Mouse (Mus musculus) hindbrain, embryonic 14.5 days (tissue): Measurements from ENCODE around the gene Ube2f. TPM values are rescaled to one million over a fixed set of nuclear protein-coding genes. Genes with fewer than 3 reads are reported as not detected.

Source experiments
- ATAC-seq: fragments of 200-750 bp; cut with Nextera tagmentation; 2 replicates; pipeline ENCODE4 v1.8.0; 2017; ENCODE audit warnings: moderate number of reproducible peaks, mild to moderate bottlenecking, moderate TSS enrichment, moderate library complexity; ENCODE audit not compliant: low FRiP score
- DNase-seq: peaks from one replicate; pipeline ENCODE4 v3.0.0-alpha.2; 2015; ENCODE audit warnings: low spot score
- H3K27ac ChIP-seq: fragments of 300-500 bp; sonication (generic); 2 replicates; pipeline ENCODE4 v1.5.1; 2014; ENCODE audit warnings: mild to moderate bottlenecking, moderate library complexity
- H3K27me3 ChIP-seq: fragments of 300-500 bp; sonication (generic); 2 replicates; pipeline ENCODE4 v1.6.1; 2014; ENCODE audit warnings: mild to moderate bottlenecking, low read length, mixed read lengths; ENCODE audit not compliant: control insufficient read depth, insufficient read depth
- H3K36me3 ChIP-seq: fragments of 300-500 bp; sonication (generic); replicated peaks from 2 replicates; pipeline ENCODE4 v1.6.1; 2014; ENCODE audit not compliant: control insufficient read depth, insufficient read depth
- H3K4me1 ChIP-seq: fragments of 300-500 bp; sonication (generic); replicated peaks from 2 replicates; pipeline ENCODE4 v1.6.1; 2014; ENCODE audit warnings: antibody characterized with exemption, low read length, mixed read lengths; ENCODE audit not compliant: control insufficient read depth, insufficient read depth
- H3K4me2 ChIP-seq: fragments of 300-500 bp; sonication (generic); replicated peaks from 2 replicates; pipeline ENCODE4 v1.6.1; 2014; ENCODE audit warnings: mild to moderate bottlenecking, moderate library complexity
- H3K4me3 ChIP-seq: fragments of 300-500 bp; sonication (generic); replicated peaks from 2 replicates; pipeline ENCODE4 v1.5.1; 2014; ENCODE audit warnings: mild to moderate bottlenecking, low read length
- H3K9ac ChIP-seq: fragments of 300-500 bp; sonication (generic); 2 replicates; pipeline ENCODE4 v1.6.1; 2014
- H3K9me3 ChIP-seq: fragments of 300-500 bp; sonication (generic); 2 replicates; pipeline ENCODE4 v1.6.1; 2016; ENCODE audit warnings: low read length; ENCODE audit not compliant: control insufficient read depth
- WGBS: fragments of 180-500 bp; shearing (Covaris S2); extraction: QIAGEN DNeasy Blood & Tissue Kit; methylation state at CpG from one replicate; pipeline ENCODE4 v1.1.7; 2014; 5-methylcytosine and 5-hydroxymethylcytosine counted together
- polyA plus RNA-seq: library from polyadenylated mRNA; unstranded; fragments of >200 nt; fragmentation: Nextera tagmentation; extraction: Ambion mirVana; gene quantifications from 2 replicates; pipeline ENCODE4 v1.2.1, GENCODE M21; 2014

Ube2f gene
- polyA plus RNA-seq, 1 experiment from 2014 or later, result 63.8 TPM

DNA sequence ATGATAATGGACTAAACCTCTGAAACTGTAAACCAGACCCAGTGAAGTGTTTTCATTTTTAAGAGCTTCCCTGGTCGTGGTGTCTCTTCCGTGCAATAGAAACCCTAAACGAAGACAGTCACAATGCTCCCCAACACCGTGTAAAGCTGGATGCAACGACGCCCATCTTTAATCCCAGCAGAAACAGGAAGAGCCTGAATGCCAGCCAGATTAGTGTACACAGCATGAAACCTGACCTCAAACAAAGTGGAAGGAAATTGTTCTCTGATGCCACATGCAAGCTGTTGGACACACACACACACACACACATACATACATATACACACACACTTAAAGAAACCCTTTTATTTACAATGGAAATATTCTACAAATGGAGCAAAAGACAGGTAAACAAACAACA, 19.0 kb upstream of the Ube2f start:
- Histone ChIP-seq H3K4me3 (no peak overlapping the region), H3K36me3 (no peaks in the 10 kb centered on the region), H3K27me3 (no peaks in the 10 kb centered on the region), H3K27ac (no peak overlapping the region), H3K4me2 (no peak overlapping the region), H3K9ac (no peak overlapping the region), H3K9me3 (no peaks in the 10 kb centered on the region), H3K4me1 (no peaks in the 10 kb centered on the region)
- WGBS, result 78% methylated on average over 6 of the region's 6 CpGs
- DNase-seq (no peak), ATAC-seq (no peak)

GRCm38 (mm10) chr1:91231896-91232295, 18.2 kb upstream of the Ube2f start:
- DNase-seq (no peak), ATAC-seq (no peak)
- no peak overlapping the region for H3K4me2 ChIP-seq
- H3K9me3 ChIP-seq, result no peaks in the 10 kb centered on the region
- WGBS, result 59% methylated on average over 5 of the region's 5 CpGs
- H3K27me3 ChIP-seq, result no peaks in the 10 kb centered on the region
- H3K4me1 ChIP-seq, result no peaks in the 10 kb centered on the region
- no peak overlapping the region for H3K9ac ChIP-seq
- H3K27ac ChIP-seq, result no peak overlapping the region
- H3K4me3 ChIP-seq, result no peak overlapping the region
- H3K36me3 ChIP-seq, result no peaks in the 10 kb centered on the region

- H3K4me1 ChIP-seq, result no peaks in the 10 kb centered on the region
- no peak for ATAC-seq
- no peak overlapping the region for H3K4me2 ChIP-seq
- 79% methylated on average over 5 of the region's 5 CpGs for WGBS
- no peaks in the 10 kb centered on the region for H3K9me3 ChIP-seq
- H3K27ac ChIP-seq, result no peak overlapping the region
- no peak for DNase-seq
- no peaks in the 10 kb centered on the region for H3K36me3 ChIP-seq
- H3K9ac ChIP-seq, result no peak overlapping the region
- H3K27me3 ChIP-seq, result no peaks in the 10 kb centered on the region
- H3K4me3 ChIP-seq, result no peak overlapping the region
Measured at GRCm38 (mm10) chr1:91235395-91235794, 14.7 kb upstream of the Ube2f start.

GRCm38 (mm10) chr1:91237676-91238075, 12.4 kb upstream of the Ube2f start:
- Histone ChIP-seq H3K4me1 (no peaks in the 10 kb centered on the region), H3K27me3 (no peaks in the 10 kb centered on the region), H3K9me3 (no peaks in the 10 kb centered on the region), H3K9ac (no peak overlapping the region), H3K27ac (no peak overlapping the region), H3K4me2 (no peak overlapping the region), H3K36me3 (no peaks in the 10 kb centered on the region), H3K4me3 (no peak overlapping the region)
- ATAC-seq, result no peak
- no peak for DNase-seq
- WGBS, result 87% methylated on average over 6 of the region's 6 CpGs

DNA sequence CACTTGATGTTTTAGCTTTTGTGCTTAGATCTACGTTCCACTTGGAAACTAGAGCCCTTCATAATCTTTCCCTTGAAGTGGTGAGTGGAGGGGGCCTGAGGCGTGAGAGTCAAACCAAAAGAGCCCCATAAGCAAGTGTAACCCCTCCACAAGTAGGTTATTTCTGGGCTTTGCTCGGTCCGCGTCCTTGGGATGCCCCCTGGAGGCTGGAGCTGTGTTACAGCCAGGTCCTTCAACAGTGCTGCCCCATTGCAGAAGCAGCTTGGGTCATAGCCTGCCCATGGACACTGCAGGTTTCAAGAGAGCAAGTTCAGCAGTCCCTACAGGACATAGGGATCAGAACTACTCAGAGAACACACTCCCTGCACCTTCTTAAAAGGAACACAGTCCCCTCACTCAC, 11.0 kb upstream of the Ube2f start:
- Histone ChIP-seq H3K27ac (no peak overlapping the region), H3K27me3 (no peaks in the 10 kb centered on the region), H3K9ac (no peak overlapping the region), H3K4me1 (no peaks in the 10 kb centered on the region), H3K36me3 (no peaks in the 10 kb centered on the region), H3K4me3 (no peak overlapping the region), H3K4me2 (no peak overlapping the region), H3K9me3 (no peaks in the 10 kb centered on the region)
- ATAC-seq (no peak), DNase-seq (no peak)
- WGBS, result 31% methylated on average over 5 of the region's 5 CpGs

GRCm38 (mm10) chr1:91239800-91240199, 10.3 kb upstream of the Ube2f start:
- H3K9ac ChIP-seq, result no peak overlapping the region
- WGBS, result 76% methylated on average over 1 of the region's 1 CpGs

GRCm38 (mm10) chr1:91240685-91241084, 9.4 kb upstream of the Ube2f start:
- ATAC-seq (no peak), DNase-seq (no peak)
- H3K9me3 ChIP-seq, result no peaks in the 10 kb centered on the region
- H3K4me1 ChIP-seq, result no peaks in the 10 kb centered on the region
- no peak overlapping the region for H3K9ac ChIP-seq
- no peak overlapping the region for H3K4me2 ChIP-seq
- 90% methylated on average over 1 of the region's 1 CpGs for WGBS
- H3K27ac ChIP-seq, result no peak overlapping the region
- H3K36me3 ChIP-seq, result no peaks in the 10 kb centered on the region
- no peak overlapping the region for H3K4me3 ChIP-seq
- H3K27me3 ChIP-seq, result no peaks in the 10 kb centered on the region

More at GRCm38 (mm10) chr1:91239800-91240199, 10.3 kb upstream of the Ube2f start:
- Histone ChIP-seq H3K4me3 (no peak overlapping the region), H3K9me3 (no peaks in the 10 kb centered on the region), H3K27me3 (no peaks in the 10 kb centered on the region), H3K27ac (no peak overlapping the region), H3K4me2 (no peak overlapping the region), H3K4me1 (no peaks in the 10 kb centered on the region), H3K36me3 (no peaks in the 10 kb centered on the region)
- no peak for ATAC-seq
- no peak for DNase-seq

DNA sequence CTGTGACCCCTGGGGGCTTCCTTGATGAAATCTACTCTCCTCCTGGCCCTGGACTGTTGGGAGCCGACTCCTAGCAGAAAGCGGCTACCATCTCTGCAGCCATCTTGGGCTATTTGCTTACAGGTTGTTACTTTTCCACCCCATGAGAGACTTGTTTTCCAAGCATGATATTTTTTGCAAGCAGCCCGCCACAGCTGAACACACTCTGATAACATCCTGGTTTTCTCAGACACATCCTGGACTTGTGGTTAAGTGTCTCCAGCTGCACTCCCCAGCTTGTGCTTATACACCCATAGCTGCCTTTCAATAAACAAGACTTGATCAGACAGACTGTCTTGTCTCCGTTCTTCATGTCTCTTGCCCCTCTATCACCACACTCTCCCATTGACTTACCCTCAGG, 8.9 kb upstream of the Ube2f start:
- no peak for ATAC-seq
- Histone ChIP-seq H3K27me3 (no peaks in the 10 kb centered on the region), H3K36me3 (no peaks in the 10 kb centered on the region), H3K4me1 (no peaks in the 10 kb centered on the region), H3K27ac (no peak overlapping the region), H3K4me2 (no peak overlapping the region), H3K9ac (no peak overlapping the region), H3K9me3 (no peaks in the 10 kb centered on the region), H3K4me3 (no peak overlapping the region)
- DNase-seq, result no peak
- 82% methylated on average over 4 of the region's 4 CpGs for WGBS

- Histone ChIP-seq H3K9me3 (no peaks in the 10 kb centered on the region), H3K4me3 (no peak overlapping the region), H3K27me3 (no peaks in the 10 kb centered on the region), H3K9ac (no peak overlapping the region), H3K27ac (no peak overlapping the region), H3K4me1 (peaks cover 24% of the 10 kb centered on the region), H3K36me3 (no peaks in the 10 kb centered on the region), H3K4me2 (no peak overlapping the region)
- WGBS, result 94% methylated on average over 5 of the region's 5 CpGs
- no peak for ATAC-seq
- no peak for DNase-seq
Measured at GRCm38 (mm10) chr1:91248242-91248641, 1.9 kb upstream of the Ube2f start.

- ATAC-seq (no peak), DNase-seq (no peak)
- peaks cover 24% of the 10 kb centered on the region for H3K4me1 ChIP-seq
- H3K27me3 ChIP-seq, result no peaks in the 10 kb centered on the region
- no peaks in the 10 kb centered on the region for H3K9me3 ChIP-seq
- 43% methylated on average over 4 of the region's 4 CpGs for WGBS
- H3K9ac ChIP-seq, result 0 out of 2 replicates have a peak overlapping the region, but pooled peaks have one; percentile 31
- peaks cover 4% of the 10 kb centered on the region; the same call in 1 of the 2 replicates for H3K36me3 ChIP-seq
- no peak overlapping the region for H3K4me3 ChIP-seq
- no peak overlapping the region for H3K27ac ChIP-seq
- H3K4me2 ChIP-seq, result peak overlapping the region; percentile 86
Measured at GRCm38 (mm10) chr1:91248970-91249369, 1.1 kb upstream of the Ube2f start.
